Mouse (Mus musculus): ENCODE measurements around the gene Begain.
A peak's percentile ranks its signal among the peaks of the same experiment; 100 is the strongest.

Gene Begain

DNA sequence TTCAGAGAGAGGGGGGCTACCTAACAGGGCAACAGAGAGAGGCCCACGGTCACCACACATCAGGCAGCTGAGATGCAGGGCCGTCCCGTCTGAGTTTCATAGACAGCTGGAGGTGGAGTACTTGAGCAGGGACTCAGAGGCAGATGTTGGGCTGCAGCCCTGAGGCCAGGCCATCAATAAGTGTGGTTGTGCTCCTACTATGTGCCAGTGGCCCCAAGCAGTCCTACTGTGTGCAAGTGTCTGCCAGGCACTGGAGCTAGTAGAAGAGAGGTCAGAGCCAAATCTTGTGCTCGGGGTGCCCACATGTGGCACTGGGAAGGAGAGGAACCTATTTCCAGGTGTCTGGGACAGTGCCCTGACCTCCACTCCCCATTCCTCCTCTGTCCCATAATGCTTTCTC, 18.1 kb downstream of the Begain start:
- DNase-seq: no peak

DNA sequence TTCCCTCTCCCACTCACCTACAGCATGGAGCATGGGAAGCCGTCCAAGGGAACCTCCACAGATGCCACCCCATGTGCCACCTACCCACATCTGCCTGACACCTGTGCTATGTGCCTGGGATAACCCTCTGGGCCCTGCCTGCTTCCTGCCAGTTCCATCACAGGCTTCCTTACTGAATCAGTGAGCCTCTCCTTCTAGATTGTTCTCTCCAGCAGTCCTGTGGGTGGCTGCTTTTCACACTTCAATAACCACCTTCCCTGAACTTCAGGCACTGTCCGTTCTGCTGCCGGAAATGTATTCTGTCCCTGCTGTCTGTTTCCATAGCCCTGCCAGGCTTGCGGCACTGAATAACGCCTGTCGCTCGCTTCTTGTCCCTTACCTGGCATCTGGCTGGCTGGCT, 22.4 kb downstream of the Begain start:
- no peak for DNase-seq

DNA sequence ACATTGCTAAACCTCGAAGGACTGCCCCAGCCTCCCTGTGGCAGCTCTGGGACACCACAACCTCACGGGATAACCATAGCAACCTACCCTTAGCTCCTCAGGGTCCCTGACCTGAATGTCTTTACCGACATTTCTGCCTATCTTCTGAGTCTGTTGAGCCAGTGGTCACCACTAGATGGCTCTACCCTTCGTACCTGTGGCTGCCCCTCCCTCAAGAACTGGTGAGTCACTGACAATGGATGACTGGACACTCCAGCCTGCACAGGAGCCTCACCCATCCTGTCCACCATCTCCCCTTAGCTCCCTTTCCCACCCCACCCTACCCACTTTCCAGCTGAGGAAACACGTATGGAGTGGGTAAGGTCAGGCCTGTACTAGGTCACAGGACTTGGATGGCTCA, 23.5 kb downstream of the Begain start:
- DNase-seq: no peak

DNA sequence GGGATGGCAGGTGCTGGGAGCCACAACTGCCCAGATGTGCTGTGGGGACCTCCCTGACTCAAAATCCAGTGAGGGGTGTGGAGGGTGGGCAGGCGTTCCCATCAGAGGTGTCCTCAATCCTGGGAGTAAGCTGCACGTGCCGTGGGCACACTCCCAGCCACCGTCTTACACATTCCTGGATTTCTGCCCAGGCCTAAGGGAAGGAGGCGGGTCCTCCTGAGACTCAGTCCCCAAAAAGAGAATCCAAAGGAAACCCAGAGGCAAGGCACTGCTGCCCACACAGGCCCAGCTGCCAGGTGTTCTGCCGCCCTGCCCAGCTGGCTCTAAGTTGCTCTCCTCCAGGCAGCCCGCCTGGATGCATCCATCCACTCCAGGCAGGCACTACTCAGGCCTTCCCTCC, 28.7 kb downstream of the Begain start:
- DNase-seq: no peak

DNA sequence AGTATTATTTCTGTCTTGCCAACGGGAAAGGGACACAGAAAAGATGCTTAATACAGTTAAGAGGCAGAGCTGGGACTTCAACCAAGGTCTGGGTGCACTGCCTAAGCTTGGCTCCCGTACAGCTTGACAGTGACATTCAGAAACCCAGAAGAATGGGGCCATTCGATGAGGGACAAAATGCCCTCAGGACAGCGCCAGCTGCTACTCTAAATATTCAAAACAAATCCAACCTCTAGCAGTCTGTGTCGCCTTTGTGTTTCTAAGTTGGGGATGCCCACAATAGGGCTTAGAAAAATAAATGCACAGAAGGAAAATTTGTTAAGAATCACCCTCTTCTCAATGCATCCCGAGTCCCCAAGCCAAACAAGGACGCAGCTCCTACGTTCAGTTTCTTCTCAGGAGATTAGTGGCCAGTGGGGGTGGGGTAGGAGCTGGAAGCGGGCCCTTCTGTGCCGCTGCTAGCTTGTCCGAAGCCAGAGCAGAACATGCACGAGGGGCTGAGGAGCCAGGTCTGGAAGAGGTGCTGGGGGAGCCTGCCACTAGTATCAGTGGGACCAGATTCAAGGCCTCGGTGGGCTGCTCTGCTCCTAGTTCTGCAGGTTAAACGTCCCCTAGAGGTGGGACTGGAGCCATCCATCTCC, 29.7 kb downstream of the Begain start:
- DNase-seq: no peak

DNA sequence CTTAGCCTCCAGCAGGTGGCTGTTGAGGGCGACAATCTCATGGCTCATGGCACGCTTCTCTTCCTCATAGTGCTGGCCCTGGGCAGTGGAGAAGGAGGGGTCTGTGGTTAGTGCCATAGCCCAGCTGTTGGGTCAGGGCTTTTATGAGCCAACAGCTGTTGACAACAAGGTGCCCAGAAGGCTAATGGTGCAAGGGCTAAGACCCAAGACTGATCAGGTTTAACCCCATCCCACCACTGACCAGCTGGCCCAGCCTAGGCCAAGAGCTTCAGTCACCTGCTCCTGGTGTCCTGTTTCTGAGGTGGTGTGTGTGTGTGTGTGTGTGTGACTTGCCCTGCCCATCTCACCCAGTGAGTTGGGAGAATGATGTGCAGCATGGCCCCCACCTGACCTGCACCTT, 31.0 kb downstream of the Begain start:
- DNase-seq: no peak

DNA sequence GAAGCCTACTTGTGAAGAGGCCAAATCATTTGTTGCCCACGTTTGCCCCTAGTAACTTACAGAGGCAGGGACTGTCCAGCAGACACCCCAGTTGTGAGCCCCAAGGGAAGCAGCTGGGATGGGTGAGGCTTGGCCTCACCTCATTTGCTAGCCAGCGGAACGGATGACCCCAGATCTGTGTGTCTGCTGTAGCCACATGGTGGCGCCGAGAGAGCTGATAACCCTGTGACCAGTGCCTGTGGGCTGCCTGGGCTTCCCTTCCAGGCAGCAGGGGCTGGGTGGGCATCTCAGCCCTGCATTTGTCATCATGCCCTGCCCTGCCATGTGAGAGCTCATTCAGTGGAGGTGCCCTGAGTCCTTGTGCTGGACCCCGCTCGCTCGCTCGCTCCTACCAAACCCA, 44.2 kb downstream of the Begain start:
- DNase-seq: peak; percentile 61

DNA sequence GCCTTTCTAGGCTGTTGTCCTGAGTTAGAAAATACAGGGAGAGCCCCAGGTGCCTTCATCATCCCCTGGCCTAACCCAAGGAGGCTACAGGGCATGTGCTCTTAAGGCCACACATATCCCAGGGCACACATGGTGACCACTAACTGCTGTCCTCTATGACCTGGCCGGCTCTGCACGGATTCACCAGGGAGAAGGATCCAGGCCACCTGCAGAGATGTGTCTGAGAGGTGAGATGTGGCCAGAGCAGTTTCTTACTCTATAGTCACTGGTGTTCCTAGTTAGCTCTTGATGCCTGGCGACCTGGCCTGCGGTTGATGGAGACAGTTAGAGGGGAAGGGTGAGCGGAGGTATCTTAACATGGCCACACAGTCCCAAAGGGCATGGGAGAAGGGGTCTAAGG, 45.1 kb downstream of the Begain start:
- no peak for DNase-seq

DNA sequence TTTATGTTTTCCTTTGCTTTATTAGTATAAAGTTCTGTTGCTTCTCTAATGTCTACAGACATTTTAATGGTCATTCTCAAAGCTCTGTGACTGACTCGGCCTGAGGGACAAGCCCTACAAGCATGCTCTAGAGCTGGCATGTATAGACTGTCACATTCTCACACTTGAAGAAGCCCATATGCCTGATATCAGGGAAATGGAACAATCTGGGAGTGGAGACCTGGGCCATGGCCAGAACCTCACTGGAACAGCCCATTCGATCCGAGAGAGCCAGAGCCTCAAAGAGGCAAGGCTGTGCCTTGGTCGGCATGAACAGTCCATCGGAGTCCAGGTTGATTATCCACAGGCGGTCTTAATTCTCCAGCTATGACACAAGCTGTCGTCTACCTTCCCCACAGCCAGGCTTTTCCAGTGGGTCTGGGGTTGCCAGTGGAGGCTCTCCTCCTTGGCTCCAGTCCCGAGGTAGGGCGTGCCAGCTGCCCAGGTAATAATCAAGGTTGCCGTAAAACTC, 45.8 kb downstream of the Begain start:
- no peak for DNase-seq

DNA sequence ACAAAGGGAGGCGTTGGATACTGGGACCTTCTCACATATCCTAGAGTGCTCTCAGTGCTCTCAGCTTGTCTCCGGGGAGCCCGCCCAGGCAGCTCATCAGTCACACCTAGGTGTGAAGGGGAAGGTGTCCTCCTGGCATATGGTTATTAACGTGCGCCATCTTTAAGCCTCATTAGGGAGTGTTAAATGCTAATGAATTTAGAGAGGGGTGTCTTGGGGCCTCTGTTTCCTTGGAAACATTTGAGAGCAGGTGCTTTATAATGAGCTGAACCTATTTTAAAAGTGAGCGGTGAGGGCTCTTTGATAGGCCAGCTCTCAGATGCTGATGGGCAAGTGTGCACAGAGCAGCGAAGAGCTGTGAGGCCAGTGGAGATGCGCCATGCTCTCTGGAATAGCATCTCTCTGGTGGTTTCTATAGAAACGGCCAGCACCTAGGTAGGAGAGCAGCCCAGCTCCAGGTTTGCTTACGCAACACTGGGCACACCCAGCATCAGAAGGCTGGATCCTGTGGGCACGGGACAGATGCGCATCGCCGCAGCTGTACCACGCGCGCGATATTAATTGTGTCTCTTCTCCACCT, 57.9 kb downstream of the Begain start:
- no peak for DNase-seq

DNA sequence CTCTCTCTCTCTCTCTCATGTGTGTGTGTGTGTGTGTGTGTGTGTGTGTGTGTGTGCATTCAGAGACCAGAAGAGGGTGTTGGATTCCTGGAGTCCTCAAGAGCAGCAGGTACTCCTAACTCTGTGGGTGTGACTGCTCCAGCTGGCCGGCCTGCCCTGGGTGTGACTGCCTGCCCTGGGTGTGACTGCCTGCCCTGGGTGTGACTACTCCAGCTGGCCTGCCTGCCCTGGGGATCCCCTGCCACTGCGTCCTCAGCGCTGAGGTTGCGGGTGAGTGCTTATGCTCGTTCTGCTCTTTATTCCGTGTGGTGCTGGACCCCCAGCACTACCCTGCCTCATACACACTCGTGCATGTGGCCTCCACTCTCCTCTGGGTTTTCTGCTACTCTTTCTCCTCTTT, 65.0 kb downstream of the Begain start:
- DNase-seq: no peak

DNA sequence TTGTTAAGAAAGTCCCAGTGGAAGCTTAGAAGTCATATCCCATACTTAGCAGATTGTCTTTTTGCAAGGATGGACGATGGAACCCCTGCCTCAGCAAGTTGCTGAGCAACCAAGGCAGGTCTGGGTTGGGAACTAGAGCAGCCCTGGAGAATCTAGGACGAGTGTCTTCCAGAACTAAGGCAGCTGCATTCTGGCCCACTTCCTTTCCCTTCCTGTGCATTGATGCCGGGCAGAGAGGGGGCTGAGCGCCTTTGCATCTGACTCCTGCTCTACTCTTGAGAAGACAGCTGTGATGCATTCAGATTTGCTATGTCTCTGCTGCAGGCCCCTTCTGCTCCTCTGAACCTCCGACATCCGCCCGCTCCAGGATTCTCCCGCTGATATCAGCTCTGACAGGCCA, 70.8 kb downstream of the Begain start:
- DNase-seq: no peak

DNA sequence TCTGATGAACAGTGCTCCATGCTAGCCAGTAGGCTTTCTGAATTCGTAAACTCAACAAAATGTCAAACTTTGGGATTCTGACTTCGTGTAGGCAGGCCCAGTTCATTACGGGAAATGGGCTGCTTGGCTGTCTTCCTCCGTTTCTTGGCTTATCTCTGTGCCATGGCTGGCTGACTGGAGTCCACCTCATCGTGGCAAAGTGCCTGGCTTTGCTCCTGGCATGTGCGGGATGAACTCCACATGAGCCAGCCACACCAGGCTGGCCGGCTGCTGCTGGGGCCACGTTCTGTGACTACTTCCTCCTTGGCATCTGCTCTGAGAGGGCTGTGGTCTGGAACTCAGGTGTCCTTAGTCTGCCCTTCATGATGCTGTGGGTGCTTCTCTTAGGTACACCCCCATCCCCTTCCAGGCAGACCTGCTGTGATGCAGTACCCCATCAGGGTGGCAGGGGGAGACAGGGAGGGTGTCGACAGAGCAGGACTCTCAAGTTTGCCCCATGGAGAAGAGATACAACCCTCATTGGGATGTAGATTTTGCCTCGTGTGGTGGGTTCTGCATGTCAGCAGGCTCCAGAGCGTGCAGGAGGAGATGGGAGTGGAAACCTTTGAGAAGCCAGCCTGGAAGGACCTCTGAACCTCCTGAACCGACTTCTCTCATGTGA, 71.9 kb downstream of the Begain start:
- DNase-seq: no peak

DNA sequence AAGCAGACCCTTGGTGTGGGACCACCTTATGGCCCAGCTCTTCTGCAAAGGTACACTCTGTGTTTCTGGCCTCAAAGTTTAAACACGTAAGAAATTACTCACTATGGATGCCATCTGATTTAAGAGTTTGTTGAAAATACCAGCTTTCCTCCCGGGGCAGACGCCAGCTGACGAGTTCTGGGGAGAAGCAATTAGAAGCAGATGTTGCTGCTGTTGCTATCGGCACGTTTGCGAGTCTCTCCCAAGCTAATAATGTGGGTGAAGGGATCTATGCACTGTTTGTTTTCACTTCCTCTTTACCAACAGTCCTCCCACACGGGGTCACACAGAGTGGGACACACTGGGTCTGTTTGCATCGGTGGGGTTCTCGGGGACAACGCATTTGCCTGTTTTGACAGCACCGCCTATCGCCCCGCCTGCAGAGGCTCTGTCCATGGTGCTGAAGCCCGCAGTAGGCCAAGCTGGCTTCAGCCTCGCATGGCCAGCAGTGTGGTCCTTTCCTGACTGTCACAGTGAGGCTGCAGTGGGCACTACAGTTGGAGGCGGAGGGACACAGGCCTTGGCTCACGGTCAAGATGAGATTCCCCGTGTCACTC, 73.5 kb downstream of the Begain start:
- peak; percentile 88 for DNase-seq

DNA sequence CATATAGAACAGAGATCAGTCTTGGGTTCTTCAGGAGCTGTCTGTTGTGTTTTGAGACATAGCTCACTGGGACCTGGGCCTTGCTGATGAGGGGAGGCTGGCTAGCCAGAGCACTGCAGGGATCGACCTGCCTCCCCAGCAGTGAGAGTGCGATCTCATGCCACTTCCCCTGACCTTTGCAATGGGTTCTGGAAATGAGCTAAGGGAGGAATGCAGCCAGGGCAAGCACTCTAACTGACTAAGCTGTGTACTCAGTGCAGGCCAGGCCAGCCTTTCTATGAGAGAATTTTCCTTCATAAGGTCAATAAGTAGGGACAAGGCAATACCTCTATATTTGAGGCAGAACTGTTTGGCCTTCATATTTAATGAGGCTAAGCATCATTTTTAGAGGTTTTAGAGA, 75.0 kb downstream of the Begain start:
- no peak for DNase-seq

DNA sequence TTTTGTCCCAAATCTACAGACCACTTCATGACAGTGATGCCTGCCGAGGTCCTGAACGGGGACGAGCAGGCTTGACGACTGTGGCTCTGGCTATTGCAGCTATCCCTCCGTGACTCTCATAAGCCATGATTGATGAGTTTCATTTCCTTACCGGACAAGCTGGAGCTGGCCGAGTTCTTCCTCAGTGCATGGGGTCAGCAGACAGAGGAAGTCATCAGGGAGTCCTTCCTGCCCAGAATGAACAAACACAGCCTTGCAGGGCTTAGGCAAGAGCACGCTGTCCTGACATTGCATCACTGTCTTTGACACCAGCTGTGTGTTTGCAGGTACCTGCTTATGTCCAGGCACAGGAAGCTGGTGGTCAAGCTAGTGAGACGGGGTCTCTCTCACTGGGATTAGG, 77.6 kb downstream of the Begain start:
- peak; percentile 31 for DNase-seq

DNA sequence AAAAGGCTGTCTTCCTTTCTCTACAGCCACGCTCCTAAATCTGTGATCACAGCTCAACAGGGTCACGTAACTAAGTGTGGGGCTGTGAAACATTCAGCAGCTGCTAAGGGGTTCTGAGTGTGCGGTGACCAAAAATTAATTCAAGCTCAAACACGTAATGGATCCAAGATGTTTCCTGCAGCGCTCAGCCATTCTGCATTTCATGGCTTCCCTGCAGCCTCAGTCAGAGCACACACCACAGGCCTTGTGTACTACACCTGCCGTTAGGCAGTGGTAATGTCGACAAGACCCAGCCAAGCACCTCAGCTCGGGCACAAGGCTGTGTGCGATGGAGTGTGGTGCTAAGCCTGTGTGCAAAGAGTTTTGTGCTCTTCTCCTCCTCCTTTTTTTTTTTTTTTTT, 80.6 kb downstream of the Begain start:
- no peak for DNase-seq

DNA sequence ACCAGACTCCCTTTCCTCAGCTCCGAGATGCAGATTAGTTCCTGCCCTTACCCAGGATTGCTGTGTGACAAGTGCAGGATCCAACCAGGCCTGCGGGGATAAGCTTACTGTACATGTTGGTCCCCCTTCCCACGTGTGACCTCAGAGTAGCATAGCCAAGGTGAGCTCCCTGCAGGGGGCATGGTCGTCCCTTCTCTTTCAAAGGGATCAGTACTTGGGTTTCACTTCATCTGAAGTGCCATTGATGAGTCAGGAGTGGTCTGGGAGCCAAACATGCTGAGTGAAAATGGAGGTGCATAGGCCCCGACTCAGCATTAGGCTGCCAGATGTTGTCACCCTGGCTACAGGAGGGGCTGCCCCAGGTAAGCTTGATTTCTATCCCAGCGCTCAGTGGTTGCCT, 83.0 kb downstream of the Begain start:
- no peak for DNase-seq

DNA sequence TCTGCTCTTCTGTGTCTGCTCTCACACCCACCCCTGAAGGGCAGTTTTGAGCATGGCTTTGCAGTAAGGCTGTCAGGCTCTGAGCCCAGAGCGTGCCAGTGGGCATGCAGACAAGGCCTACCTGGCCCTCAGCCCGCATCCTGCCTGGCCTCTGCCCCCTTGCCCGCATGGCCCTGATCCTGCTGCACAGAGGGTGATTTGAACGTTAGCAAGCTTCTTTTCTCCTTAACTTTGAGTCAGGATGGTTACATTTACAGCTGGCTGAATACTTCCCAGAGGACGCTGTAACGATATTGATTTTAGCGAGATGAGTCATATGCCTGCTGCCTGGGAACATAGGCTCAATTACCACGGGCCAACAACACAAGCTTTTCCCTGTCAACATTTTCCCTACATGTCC, 83.5 kb downstream of the Begain start:
- DNase-seq: no peak

DNA sequence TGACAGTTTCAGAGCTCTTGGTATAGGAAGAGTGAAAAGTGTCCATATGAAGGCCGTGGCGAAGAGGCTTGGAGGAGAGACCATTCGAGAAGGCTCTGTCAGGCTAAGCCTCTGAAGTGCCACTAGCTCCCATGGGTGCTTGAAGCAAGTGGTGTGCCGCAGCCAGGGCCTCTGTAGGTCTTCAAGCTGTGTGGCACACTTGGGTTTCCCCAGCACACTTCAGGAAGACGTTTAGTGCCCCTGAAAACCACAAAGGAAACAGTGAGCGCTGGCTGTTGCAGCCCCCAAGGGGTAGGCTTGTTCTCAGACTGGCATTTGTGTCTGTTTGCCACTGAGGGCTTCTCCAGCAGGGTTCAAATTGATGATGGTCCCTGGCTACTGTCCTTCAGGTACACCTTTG, 84.5 kb downstream of the Begain start:
- no peak for DNase-seq

DNA sequence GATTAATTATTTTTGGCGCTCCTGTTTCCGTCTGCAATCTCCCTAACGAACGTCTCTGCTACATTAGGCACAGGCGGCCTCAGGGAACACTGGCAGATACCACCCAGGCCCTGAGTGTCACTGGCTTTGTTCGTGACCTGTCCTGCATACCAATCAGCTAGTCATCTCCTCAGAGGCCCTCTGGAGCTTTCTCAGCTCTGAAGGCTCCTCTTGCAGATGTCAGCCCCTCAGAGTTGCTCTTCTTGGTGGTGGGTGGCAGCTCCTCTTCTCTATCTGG, 85.4 kb downstream of the Begain start:
- DNase-seq: no peak
